Mouse (Mus musculus) cerebellum, adult 11-12 months (tissue): ENCODE measurements at regions not wholly inside any gene's neighbourhood (a gene's known extent, or its start where the extent isn't known, plus 50 kb on each side); places are given as distances from the start of the nearest gene placed in this dataset.
A peak's percentile ranks its signal among the peaks of the same experiment; 100 is the strongest.

ENCODE experiments used
- DNase-seq: peaks from one replicate; pipeline ENCODE4 v3.0.0; 2022

GRCm38 (mm10) chr16:29838981-29839661, 225.1 kb upstream of the Hes1 start:
- DNase-seq = no peak

- no peak for DNase-seq
Measured at GRCm38 (mm10) chr16:29839662-29840001, 224.6 kb upstream of the Hes1 start.

GRCm38 (mm10) chr16:29840412-29840811, 223.8 kb upstream of the Hes1 start:
- DNase-seq = no peak

GRCm38 (mm10) chr16:29841132-29841531, 223.1 kb upstream of the Hes1 start:
- no peak for DNase-seq

GRCm38 (mm10) chr16:29842071-29842470, 222.1 kb upstream of the Hes1 start:
- DNase-seq = no peak

- DNase-seq = no peak
Measured at GRCm38 (mm10) chr16:29843490-29843889, 220.7 kb upstream of the Hes1 start.

- no peak for DNase-seq
Measured at GRCm38 (mm10) chr16:29844706-29845596, 219.2 kb upstream of the Hes1 start.

- DNase-seq = no peak
Measured at GRCm38 (mm10) chr16:29845597-29845986, 218.6 kb upstream of the Hes1 start.

- no peak for DNase-seq
Measured at GRCm38 (mm10) chr16:29847059-29847458, 217.1 kb upstream of the Hes1 start.

- DNase-seq = no peak
Measured at GRCm38 (mm10) chr16:29847734-29848133, 216.4 kb upstream of the Hes1 start.

- DNase-seq = no peak
Measured at GRCm38 (mm10) chr16:29848527-29848926, 215.7 kb upstream of the Hes1 start.

GRCm38 (mm10) chr16:29849511-29849910, 214.7 kb upstream of the Hes1 start:
- no peak for DNase-seq

- DNase-seq = no peak
Measured at GRCm38 (mm10) chr16:29850616-29851015, 213.6 kb upstream of the Hes1 start.

- DNase-seq = no peak
Measured at GRCm38 (mm10) chr16:29851827-29852226, 212.4 kb upstream of the Hes1 start.

GRCm38 (mm10) chr16:29854805-29855565, 209.2 kb upstream of the Hes1 start:
- DNase-seq = no peak

- DNase-seq = no peak
Measured at GRCm38 (mm10) chr16:29856545-29856944, 207.6 kb upstream of the Hes1 start.

- DNase-seq = no peak
Measured at GRCm38 (mm10) chr16:29858645-29859044, 205.5 kb upstream of the Hes1 start.

- DNase-seq = no peak
Measured at GRCm38 (mm10) chr16:29860306-29860705, 203.9 kb upstream of the Hes1 start.

- peak; percentile 43 for DNase-seq
Measured at GRCm38 (mm10) chr16:29861056-29861455, 203.1 kb upstream of the Hes1 start.

GRCm38 (mm10) chr16:29865075-29865740, 199.0 kb upstream of the Hes1 start:
- no peak for DNase-seq

GRCm38 (mm10) chr16:29871395-29871794, 192.8 kb upstream of the Hes1 start:
- DNase-seq = no peak

GRCm38 (mm10) chr16:29876196-29876595, 188.0 kb upstream of the Hes1 start:
- no peak for DNase-seq
